Mouse (Mus musculus) megakaryocyte, embryonic 14.5 days (primary cell): ENCODE data around the gene Cd209g.

Experiments
- FLI1 ChIP-seq: IDR thresholded peaks from 2 replicates; pipeline ENCODE4 v1.6.1; 2012; ENCODE audit warnings: low read length, inconsistent platforms, mixed read lengths
- GATA1 ChIP-seq: IDR thresholded peaks from 3 replicates; pipeline ENCODE4 v1.6.1; 2012; ENCODE audit warnings: mixed read lengths, low read length, inconsistent platforms, borderline replicate concordance

- no peak for TF ChIP-seq GATA1
- no peak for TF ChIP-seq FLI1
These were observed 21.0 kb downstream of the Cd209g start for GRCm38 (mm10) chr8:4154878-4155277.
